Mouse (Mus musculus): ENCODE results near the gene Tsn.
A peak's percentile ranks its signal among the peaks of the same experiment; 100 is the strongest.

The Tsn gene

GRCm38 (mm10) chr1:118311622-118312326, at the start of gene Tsn:
Gene Tsn (minus strand): TSS chr1:118311739.
- DNase-seq (ENCODE audit: low spot score), result no peak

GRCm38 (mm10) chr1:118359071-118359761, 47.7 kb upstream of the Tsn start:
- DNase-seq (ENCODE audit: low spot score), result peak; percentile 81

DNA sequence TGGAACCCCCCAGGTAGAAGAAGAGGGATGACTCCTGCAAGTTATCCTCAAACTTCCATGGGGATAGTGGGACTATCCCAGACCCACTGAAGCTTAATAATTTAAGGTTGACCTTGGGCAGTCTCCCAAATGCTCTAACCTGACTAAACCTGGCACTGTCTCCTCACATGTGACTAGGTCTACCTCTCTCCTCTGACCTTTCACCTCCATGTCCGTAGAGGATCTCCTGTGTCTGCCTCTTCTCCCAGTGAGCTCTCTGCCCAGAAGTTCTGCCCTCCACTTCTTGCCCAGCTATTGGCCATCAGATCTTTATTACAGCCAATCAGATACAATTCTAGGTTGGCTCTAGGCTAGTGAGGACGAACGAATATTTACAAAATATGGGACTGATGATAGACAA, 38.4 kb upstream of the Tsn start:
- DNase-seq (ENCODE audit: low spot score), result no peak

GRCm38 (mm10) chr1:118343649-118344435, 32.3 kb upstream of the Tsn start:
- DNase-seq (ENCODE audit: low spot score), result no peak

GRCm38 (mm10) chr1:118337921-118338320, 26.4 kb upstream of the Tsn start:
- no peak for DNase-seq (ENCODE audit: low spot score)

DNA sequence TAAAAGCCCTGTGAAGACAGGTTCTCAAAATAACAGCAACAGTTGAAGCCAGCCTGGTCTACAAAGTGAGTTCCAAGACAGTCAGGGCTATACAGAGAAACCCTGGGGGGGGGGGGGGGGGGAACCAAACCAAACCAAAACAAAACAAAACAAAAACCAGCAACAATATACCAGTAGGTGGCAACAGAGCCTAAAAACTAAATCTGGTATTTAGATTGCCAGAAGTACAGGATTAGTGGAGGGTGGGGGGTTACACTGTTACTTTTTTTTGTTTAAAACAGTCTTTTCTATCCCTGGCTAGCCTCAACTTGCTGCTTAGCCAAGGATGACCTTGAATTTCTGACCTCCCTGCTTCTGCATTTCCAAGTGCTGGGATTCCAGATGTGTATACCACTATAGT, 24.3 kb upstream of the Tsn start:
- DNase-seq (ENCODE audit: low spot score), result peak; percentile 49

GRCm38 (mm10) chr1:118334749-118335713, 23.5 kb upstream of the Tsn start:
- peak; percentile 49 for DNase-seq (ENCODE audit: low spot score)

- DNase-seq (ENCODE audit: low spot score), result peak; percentile 97
Measured at GRCm38 (mm10) chr1:118321661-118322201, 10.2 kb upstream of the Tsn start, which contains the start of gene Nifk. Gene Nifk (plus strand): TSS chr1:118321839.

DNA sequence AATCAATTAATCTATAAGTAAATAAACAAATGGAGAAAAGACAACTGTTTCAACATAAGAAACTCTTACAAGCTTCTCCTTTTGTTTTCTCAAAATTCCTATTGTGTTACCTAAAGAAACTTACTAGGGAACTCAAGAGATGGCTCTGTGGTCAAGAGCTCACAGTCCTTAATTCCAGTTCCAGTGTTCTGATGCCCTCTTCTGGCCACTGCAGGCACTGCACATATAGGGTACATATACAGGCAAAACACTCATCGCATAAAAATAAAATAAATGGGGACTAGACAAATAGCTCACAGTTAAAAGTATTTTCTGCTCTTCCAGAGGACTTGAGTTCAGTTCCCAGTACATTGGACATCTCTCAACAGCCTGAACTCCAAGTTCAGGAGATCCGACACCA, 9.2 kb upstream of the Tsn start:
- DNase-seq (ENCODE audit: low spot score), result peak; percentile 44

GRCm38 (mm10) chr1:118310780-118311621, 538 bp downstream of the Tsn start:
- DNase-seq (ENCODE audit: low spot score), result peak; percentile 87

GRCm38 (mm10) chr1:118297719-118298118, 13.8 kb downstream of the Tsn start:
- no peak for DNase-seq (ENCODE audit: low spot score)

DNA sequence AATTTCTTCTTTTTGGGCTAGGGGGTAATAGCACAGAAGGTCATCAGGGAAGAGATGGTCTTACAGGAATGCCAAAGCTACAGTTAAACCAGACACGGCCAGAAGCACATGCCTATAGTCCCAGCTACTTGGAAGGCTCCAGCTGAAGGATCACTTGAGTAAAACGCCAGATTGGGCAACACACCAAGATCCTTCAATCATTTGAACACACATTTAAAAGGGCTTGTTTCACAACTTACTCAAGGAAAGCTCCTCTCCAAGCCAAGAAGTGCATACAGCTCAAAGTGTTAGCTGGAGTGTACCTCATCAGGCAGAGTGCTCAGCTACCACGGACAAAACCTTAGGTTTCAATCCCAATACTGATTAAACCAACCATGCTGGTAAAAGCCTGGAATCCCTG, 14.9 kb downstream of the Tsn start:
- peak; percentile 38 for DNase-seq (ENCODE audit: low spot score)

GRCm38 (mm10) chr1:118294826-118295225, 16.7 kb downstream of the Tsn start:
- no peak for DNase-seq (ENCODE audit: low spot score)

DNA sequence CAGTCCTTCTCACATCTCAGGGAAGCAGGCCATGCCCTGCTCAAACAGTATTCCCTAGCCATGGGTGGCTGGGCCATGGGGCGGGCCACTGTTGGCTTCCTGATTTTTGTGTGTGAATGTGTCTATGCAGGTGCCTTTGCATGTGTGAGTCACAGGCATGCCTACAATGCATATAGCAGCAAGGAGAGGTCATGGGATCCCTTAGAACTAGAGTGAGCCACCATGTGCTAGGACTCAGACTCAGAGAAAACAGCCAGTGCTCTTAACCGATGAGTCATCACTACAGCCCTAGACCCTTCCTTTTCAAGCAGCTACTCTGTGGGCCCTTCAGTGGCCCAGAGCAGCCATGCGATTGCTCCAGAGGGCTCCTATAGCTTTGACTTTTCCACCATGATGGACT, 17.3 kb downstream of the Tsn start:
- no peak for DNase-seq (ENCODE audit: low spot score)

DNA sequence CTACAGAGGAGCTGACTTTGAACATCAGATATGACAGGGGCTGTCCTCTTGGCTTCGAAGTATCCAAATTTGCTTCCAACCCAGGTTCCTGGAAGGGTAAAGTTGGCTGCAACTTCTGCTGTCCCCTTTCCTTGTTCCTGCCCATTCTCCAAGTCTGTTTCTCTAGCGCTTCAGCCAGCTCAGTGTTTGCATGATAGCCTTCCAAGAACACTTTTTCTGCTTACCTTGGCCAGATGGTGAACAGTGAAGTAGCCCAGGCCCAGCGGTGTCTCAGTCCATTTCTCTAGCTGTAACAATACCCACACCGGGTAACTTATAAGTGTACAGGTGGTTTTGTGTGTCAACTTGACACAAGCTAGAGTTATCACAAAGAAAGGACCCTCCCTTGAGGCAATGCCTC, 19.2 kb downstream of the Tsn start:
- DNase-seq (ENCODE audit: low spot score), result no peak

- peak; percentile 74 for DNase-seq (ENCODE audit: low spot score)
Measured at GRCm38 (mm10) chr1:118275139-118275538, 36.4 kb downstream of the Tsn start.

DNA sequence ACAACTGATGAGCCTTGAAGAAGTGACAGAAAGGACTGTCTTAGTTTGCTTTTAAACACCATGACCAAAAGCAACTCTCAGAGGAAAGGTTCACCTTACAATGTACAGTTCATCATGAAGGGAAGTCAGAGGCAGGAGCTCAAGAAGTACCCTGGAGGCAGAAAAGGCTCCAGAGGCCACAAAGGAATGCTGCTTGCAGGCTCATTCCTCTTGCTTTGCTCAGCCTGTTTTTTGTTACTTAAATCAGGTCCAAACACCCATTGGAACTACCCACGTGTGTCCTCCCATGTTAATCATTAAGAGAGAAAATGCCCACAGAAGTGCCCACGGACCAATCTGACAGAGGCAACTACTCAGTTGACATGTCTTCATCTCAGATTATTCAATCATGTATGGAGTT, 59.6 kb downstream of the Tsn start:
- DNase-seq (ENCODE audit: low spot score), result no peak
